Mouse (Mus musculus) forebrain, embryonic 10.5 days (tissue): ENCODE measurements around the gene Lysmd4. TPM values are rescaled to one million over a fixed set of nuclear protein-coding genes. Genes with fewer than 3 reads are reported as not detected.
"Not testable (repeated sequence)": the region's sequence is repeated elsewhere in the genome, so short reads cannot be mapped to it uniquely, and the experiment has no call there.

Experiments used
- DNase-seq: peaks from one replicate; pipeline ENCODE4 v3.0.0-alpha.2; 2017; ENCODE audit warnings: low spot score; ENCODE audit errors: extremely low spot score
- H3K27ac ChIP-seq: fragments of 300-500 bp; sonication (generic); 2 replicates; pipeline ENCODE4 v1.5.1; 2016; ENCODE audit warnings: mild to moderate bottlenecking
- H3K27me3 ChIP-seq: fragments of 300-500 bp; sonication (generic); 2 replicates; pipeline ENCODE4 v1.6.1; 2016; ENCODE audit warnings: mild to moderate bottlenecking; ENCODE audit not compliant: poor library complexity, severe bottlenecking
- H3K36me3 ChIP-seq: fragments of 300-500 bp; sonication (generic); replicated peaks from 2 replicates; pipeline ENCODE4 v1.6.1; 2016; ENCODE audit warnings: mild to moderate bottlenecking, moderate library complexity
- H3K4me1 ChIP-seq: fragments of 300-500 bp; sonication (generic); 2 replicates; pipeline ENCODE4 v1.6.1; 2016
- H3K4me3 ChIP-seq: fragments of 300-500 bp; sonication (generic); 2 replicates; pipeline ENCODE4 v1.5.1; 2016; ENCODE audit warnings: mild to moderate bottlenecking, moderate library complexity
- H3K9me3 ChIP-seq: fragments of 300-500 bp; sonication (generic); 2 replicates; pipeline ENCODE4 v1.6.1; 2016; ENCODE audit warnings: mild to moderate bottlenecking, moderate library complexity
- WGBS: fragments of 180-500 bp; shearing (Covaris S2); methylation state at CpG from one replicate; pipeline ENCODE4 v1.1.7; 2016; 5-methylcytosine and 5-hydroxymethylcytosine counted together
- polyA plus RNA-seq: library from polyadenylated mRNA; unstranded; fragments of >200 nt; fragmentation: Nextera tagmentation; extraction: Ambion mirVana; gene quantifications from 2 replicates; pipeline ENCODE4 v1.2.1, GENCODE M21; 2016

Lysmd4 gene
- polyA plus RNA-seq, 1 experiment from 2014 or later, result 11.2 TPM

DNA sequence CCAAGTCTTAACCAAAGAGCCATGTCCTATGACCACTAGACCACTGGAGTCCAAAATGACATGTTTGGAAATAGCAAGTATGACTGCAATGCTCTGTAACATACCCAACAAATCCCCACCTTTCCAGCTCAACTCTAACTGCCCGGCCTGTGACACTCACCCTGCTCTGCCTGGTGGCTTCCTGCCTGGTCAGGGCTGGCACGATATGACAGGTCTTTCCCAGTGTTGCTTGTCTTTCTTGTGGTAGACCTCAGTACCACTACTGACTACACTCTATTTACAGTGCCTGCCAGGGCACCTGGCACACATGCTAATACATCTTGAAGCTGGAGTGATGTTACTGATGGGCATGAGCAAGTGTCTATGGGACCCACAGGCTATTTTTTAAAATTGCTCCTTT lies 15.4 kb downstream of the Lysmd4 start:
- no peak for DNase-seq
- no peaks in the 10 kb centered on the region for H3K9me3 ChIP-seq
- H3K4me1 ChIP-seq, result no peaks in the 10 kb centered on the region
- no peak overlapping the region for H3K27ac ChIP-seq
- no peak overlapping the region for H3K4me3 ChIP-seq
- peaks cover 50% of the 10 kb centered on the region for H3K36me3 ChIP-seq
- WGBS, result 93% methylated on average over 2 of the region's 2 CpGs
- no peaks in the 10 kb centered on the region for H3K27me3 ChIP-seq

DNA sequence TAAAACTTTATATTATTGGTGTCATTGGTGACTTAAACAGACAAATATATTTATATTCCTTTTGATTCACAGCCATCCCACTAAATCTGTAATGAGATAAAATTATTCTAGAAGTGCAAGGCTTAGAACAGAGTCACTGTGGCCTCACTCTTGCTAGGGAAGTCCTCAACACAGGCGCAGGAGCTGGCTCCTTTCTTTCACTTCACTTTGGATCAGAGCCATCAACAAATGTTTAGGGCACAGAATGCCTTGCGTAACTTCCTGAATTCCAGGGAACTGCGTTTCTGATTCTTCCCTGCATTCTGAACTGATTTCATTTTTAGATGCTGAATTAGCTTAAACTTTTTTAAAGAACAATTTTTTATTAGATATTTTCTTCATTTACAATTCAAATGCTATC lies 19.6 kb downstream of the Lysmd4 start:
- Histone ChIP-seq H3K27ac (no peak overlapping the region), H3K27me3 (no peaks in the 10 kb centered on the region), H3K9me3 (no peaks in the 10 kb centered on the region), H3K4me1 (no peaks in the 10 kb centered on the region), H3K36me3 (peaks cover 21% of the 10 kb centered on the region), H3K4me3 (no peak overlapping the region)
- WGBS, result 95% methylated on average over 3 of the region's 3 CpGs
- DNase-seq, result no peak

DNA sequence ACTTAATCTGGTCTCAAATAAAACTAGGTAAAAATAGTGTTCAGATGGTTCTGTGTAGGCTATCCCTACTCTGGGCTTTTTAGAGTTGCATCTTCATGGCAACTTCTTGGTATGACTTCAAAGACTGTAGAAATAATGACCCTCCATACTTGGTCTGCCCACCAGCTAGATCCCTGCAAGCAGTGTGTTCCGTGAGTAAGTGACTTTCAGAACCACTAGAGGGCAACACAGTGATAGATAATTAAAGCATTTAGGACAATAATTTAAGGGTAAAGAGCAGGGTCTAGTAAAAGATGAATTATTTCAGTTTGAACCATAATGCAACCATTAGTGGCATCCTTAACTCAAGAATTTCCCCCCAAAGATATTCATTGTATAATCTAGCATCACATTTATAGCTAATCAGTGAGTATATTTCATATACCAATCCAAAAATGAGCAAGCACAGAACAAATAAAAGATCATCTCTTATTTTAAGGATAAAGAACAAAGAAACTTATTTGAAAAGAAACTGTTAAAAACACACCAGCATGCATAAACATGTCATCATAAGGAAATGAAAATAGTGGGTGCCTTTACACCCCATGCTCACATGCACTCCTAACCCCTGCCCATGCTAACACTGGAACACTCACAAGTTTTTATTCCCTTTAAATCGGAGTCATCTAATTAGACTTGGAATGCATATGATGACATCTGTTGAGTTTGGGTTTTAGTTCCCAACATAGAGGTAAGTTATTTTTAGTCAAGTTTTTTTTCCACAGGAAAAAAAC lies 21.0 kb downstream of the Lysmd4 start:
- DNase-seq, result no peak
- Histone ChIP-seq H3K36me3 (peaks cover 22% of the 10 kb centered on the region), H3K9me3 (no peaks in the 10 kb centered on the region), H3K4me1 (no peaks in the 10 kb centered on the region), H3K4me3 (no peak overlapping the region), H3K27ac (no peak overlapping the region), H3K27me3 (no peaks in the 10 kb centered on the region)
- WGBS, result 62% methylated on average over 2 of the region's 2 CpGs

DNA sequence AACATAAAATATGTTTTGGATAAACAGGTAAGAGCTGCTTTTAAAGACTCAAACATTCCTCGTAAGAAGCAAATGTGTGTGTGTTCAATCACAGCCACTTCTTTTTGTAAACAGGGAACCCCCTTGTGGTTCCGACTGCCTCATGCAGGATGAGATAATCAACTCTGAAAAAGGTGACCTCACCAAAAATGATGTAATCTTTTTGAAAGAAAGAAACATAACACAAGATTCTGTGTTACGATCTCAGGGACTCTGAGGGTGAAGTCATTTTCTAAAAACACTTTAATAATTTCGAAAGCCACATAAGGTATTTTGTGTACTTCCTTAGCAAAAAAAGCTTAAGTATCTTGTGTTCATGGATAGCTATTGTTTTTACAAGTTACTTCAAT lies 21.5 kb downstream of the Lysmd4 start:
- H3K27me3 ChIP-seq, result no peaks in the 10 kb centered on the region
- no peaks in the 10 kb centered on the region for H3K4me1 ChIP-seq
- peaks cover 18% of the 10 kb centered on the region for H3K36me3 ChIP-seq
- no peaks in the 10 kb centered on the region for H3K9me3 ChIP-seq
- H3K4me3 ChIP-seq, result no peak overlapping the region
- H3K27ac ChIP-seq, result no peak overlapping the region
- DNase-seq, result no peak
- WGBS, result 72% methylated on average over 4 of the region's 4 CpGs

DNA sequence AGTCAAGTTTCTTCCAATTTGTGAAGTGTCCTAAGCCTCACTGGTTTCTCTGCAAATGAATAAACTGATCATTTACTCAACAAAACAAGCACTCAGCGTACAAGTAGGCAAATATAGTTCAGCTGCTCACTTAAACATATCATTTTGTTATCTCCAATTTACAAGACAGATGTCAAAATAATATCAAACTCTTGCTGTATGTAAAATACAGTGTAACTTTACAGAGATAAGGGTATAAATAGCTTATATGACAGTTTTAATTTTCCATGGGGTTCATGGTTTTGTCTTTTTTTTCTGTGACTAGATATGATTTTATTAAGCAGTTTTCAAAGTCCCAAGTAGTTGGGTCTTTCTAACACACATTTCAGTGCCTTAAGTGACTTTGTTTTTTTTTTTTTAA lies 22.9 kb downstream of the Lysmd4 start:
- 88% methylated on average over 1 of the region's 1 CpGs for WGBS
- Histone ChIP-seq H3K4me3 (no peak overlapping the region), H3K27me3 (no peaks in the 10 kb centered on the region), H3K4me1 (no peaks in the 10 kb centered on the region), H3K36me3 (peaks cover 9% of the 10 kb centered on the region), H3K9me3 (no peaks in the 10 kb centered on the region), H3K27ac (no peak overlapping the region)
- no peak for DNase-seq

DNA sequence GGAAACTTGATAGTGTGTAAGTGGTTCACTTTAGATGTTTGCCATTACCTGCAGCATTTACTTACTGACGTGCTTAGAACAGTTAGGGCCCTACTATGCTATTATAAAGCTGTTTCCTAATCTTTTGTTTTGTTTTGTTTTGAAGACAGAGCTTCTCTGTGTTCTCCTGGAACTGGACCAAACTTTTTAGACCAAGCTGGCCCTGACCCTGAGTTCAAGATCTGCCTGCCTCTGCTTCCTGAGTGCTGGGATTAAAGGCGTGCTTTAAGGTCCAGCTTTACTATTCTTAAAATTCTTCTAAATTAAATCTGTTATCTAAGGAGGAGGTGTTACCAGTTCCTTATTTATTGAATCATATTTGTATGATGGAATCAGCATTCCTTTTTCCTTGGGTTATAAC lies 23.7 kb downstream of the Lysmd4 start:
- DNase-seq, result no peak
- H3K4me1 ChIP-seq, result no peaks in the 10 kb centered on the region
- H3K4me3 ChIP-seq, result no peak overlapping the region
- 85% methylated on average over 2 of the region's 2 CpGs for WGBS
- H3K9me3 ChIP-seq, result no peaks in the 10 kb centered on the region
- H3K36me3 ChIP-seq, result peaks cover 10% of the 10 kb centered on the region
- no peaks in the 10 kb centered on the region for H3K27me3 ChIP-seq
- H3K27ac ChIP-seq, result no peak overlapping the region

DNA sequence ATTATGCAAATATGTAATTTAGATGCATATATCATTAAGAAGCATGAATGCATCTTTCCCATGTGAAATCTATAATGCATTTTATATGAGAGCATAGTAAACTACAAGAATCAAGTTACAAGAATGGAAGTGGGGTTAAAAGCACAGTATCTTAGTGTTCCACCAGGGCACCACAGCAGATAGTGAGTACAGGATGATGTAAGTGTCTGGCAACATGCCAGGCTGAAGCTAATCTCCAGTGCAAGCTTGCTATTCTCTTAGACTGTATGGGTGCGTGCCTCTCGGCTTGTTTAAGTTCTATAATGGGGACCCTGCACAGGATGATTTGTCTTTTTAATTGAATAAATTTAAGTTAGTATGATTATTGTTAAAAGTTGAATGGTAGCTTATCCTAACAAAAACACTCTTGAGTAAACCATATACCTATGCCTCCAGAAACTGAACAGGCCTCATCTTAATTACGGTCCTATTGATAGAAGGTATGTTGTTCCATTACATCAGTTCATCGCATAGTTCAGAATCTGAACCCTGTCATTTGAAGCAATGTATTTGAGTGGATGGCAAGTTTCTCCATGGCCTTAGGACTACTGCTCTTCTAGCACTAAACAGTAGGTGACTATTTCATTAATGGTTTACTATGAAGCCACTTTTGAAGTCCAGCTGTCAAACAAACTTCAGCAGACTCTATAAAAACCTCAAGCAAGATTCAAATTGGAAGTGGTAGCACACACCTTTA lies 37.7 kb downstream of the Lysmd4 start:
- H3K4me1 ChIP-seq, result no peaks in the 10 kb centered on the region
- no peak for DNase-seq
- no peaks in the 10 kb centered on the region for H3K27me3 ChIP-seq
- WGBS, result 91% methylated on average over 4 of the region's 4 CpGs
- H3K9me3 ChIP-seq, result no peaks in the 10 kb centered on the region
- no peak overlapping the region for H3K27ac ChIP-seq
- H3K36me3 ChIP-seq, result peaks cover 27% of the 10 kb centered on the region
- H3K4me3 ChIP-seq, result no peak overlapping the region

DNA sequence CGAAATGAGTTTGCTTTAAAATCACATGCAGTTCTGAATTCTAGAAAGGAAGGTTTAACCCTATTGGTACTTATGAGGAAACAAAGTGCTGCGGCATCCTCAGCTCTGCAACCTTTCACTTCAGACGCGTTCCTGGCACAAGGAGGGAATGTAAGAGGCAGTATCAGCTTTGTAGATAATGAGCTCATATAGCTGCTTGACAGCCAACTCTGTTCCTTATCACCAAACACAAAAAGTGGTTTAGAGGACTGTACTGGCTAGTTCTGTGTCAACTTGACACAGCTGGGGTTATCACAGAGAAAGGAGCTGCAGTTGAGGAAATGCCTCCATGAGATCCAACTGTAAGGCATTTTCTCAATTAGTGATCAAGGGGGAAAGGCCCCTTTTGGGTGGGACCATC lies 48.1 kb downstream of the Lysmd4 start:
- H3K4me3 ChIP-seq, H3K27ac ChIP-seq, H3K36me3 ChIP-seq, H3K9me3 ChIP-seq, DNase-seq, H3K4me1 ChIP-seq, H3K27me3 ChIP-seq: not testable (repeated sequence)
- WGBS, result 92% methylated on average over 4 of the region's 4 CpGs

DNA sequence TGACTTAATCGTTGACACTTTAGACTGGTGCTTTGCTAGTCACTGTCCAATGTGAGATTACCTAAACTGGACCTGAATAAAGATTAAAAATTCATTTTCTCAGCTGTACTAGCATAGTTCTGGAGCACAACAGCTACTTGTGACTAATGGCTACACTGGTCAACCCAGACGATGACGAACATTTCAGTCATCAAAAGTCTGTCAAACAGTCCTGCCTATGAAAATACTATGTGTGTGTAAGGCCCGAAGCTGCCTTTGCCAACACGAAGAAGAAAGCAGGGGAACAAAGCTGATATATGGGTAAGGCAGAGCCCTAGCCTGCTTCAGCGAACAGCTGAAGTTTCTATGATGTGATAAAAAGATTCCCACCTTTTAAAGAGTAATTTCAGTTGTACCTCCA lies 61.2 kb downstream of the Lysmd4 start:
- Histone ChIP-seq H3K27ac (no peak overlapping the region), H3K9me3 (no peaks in the 10 kb centered on the region), H3K4me3 (no peak overlapping the region), H3K4me1 (no peaks in the 10 kb centered on the region), H3K27me3 (no peaks in the 10 kb centered on the region), H3K36me3 (0 out of 2 replicates have a peak, but pooled peaks cover 8% of the 10 kb centered on the region)
- WGBS, result 95% methylated on average over 6 of the region's 6 CpGs
- no peak for DNase-seq

DNA sequence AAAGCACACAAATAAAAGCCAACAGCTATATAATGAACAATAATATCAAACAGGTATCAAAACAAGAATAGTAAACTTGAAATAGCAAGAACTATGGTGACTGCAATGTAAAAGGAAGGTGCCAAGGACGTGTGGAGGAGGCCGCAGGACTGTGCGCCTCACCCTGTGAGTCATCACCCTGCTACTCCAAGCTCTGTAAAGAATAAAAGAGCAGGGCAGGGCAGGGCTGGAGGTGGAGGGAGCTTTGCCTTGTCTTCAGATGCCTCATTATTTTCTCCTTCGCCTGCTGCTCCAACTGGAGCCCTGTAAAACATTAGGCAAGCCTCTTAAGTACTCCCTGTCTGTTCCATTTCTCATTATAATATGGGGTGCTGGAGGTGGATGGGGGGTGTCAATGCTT lies 65.1 kb downstream of the Lysmd4 start:
- Histone ChIP-seq H3K4me3 (no peak overlapping the region), H3K4me1 (no peaks in the 10 kb centered on the region), H3K27ac (no peak overlapping the region), H3K27me3 (no peaks in the 10 kb centered on the region), H3K9me3 (no peaks in the 10 kb centered on the region), H3K36me3 (no peaks in the 10 kb centered on the region)
- 90% methylated on average over 4 of the region's 4 CpGs for WGBS
- no peak for DNase-seq

DNA sequence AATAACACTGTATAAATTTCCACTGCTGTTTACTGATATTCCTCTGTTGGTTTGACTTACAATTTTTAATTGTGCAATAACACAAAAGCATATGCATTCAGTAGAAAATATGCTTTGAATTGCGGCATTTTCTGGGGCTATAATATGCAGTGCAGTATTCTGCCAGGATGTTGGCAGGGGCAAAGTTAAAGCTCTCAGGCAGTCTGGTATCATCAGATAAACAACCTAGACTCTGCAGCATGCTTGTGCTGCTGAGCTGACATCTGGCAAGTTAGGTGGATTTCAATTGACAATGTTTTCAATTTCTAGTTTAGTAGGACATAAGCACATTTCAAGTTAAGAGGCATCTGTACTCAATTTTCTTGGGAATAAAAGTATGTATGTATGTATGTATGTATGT lies 69.0 kb downstream of the Lysmd4 start:
- no peak overlapping the region for H3K27ac ChIP-seq
- no peaks in the 10 kb centered on the region for H3K36me3 ChIP-seq
- no peaks in the 10 kb centered on the region for H3K27me3 ChIP-seq
- no peak overlapping the region for H3K4me3 ChIP-seq
- no peaks in the 10 kb centered on the region for H3K9me3 ChIP-seq
- DNase-seq, result no peak
- H3K4me1 ChIP-seq, result peaks cover 5% of the 10 kb centered on the region; the same call in 1 of the 2 replicates
- WGBS, result 92% methylated on average over 1 of the region's 1 CpGs

DNA sequence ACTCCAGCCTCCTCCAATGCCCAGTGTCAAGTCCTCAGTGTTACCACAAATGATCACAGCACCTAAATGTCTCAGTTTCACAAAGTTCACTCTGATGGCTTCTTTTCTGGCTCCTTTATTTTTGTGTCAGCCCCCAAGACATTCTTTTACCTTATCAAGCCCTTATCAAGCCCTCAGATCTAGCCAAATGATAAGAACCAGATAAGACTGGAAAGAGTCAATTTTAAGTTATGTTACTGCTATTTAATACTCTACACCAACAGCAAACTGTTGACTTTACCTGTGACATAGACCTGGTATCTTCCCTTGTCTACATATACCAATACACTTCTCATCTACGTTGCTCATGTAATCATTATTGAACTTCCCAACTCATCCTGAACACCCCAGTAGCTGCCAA lies 74.1 kb downstream of the Lysmd4 start:
- Histone ChIP-seq H3K4me1 (peaks cover 5% of the 10 kb centered on the region; the same call in 1 of the 2 replicates), H3K27ac (no peak overlapping the region), H3K27me3 (no peaks in the 10 kb centered on the region), H3K36me3 (no peaks in the 10 kb centered on the region), H3K4me3 (no peak overlapping the region), H3K9me3 (no peaks in the 10 kb centered on the region)
- 92% methylated on average over 1 of the region's 1 CpGs for WGBS
- no peak for DNase-seq

DNA sequence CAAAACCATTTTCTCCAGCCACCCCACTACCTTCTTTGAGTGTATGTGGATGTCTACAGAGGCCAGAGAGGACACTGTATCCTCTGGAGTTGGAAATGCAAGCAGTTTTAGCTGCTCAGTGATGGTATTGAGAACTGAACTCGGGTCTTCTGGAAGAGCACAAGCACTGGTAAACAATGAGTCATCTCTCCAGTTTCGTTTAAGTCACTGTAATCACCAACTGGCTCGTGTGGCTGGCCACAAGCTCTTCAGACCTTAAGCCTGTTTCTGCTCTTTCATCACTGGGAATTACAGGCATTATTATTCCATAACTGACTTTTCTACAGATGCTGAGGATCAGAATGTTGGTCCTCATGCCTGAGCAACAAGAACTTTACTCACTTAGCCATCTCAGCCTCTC lies 82.6 kb downstream of the Lysmd4 start:
- Histone ChIP-seq H3K36me3 (peaks cover 10% of the 10 kb centered on the region), H3K27me3 (no peaks in the 10 kb centered on the region), H3K4me1 (no peaks in the 10 kb centered on the region), H3K9me3 (no peaks in the 10 kb centered on the region), H3K4me3 (no peak overlapping the region), H3K27ac (no peak overlapping the region)
- no peak for DNase-seq
- whole genome bisulfite sequencing, result 87% methylated on average over 3 of the region's 3 CpGs
